Mouse (Mus musculus) limb, embryonic 14.5 days (tissue): ENCODE measurements around the gene Ankrd39. TPM values are rescaled to one million over a fixed set of nuclear protein-coding genes. Genes with fewer than 3 reads are reported as not detected.

ENCODE experiments used
- ATAC-seq: fragments of 200-750 bp; cut with Nextera tagmentation; 2 replicates; pipeline ENCODE4 v1.8.0; 2017; ENCODE audit warnings: low read depth, moderate number of reproducible peaks, moderate TSS enrichment; ENCODE audit not compliant: low FRiP score
- DNase-seq: peaks from one replicate; pipeline ENCODE4 v3.0.0-alpha.2; 2015; ENCODE audit warnings: low spot score
- H3K27ac ChIP-seq: fragments of 300-500 bp; sonication (generic); replicated peaks from 2 replicates; pipeline ENCODE4 v1.5.1; 2014; ENCODE audit warnings: low read depth, mild to moderate bottlenecking, low read length, moderate library complexity, mixed read lengths
- H3K27me3 ChIP-seq: fragments of 300-500 bp; sonication (generic); 2 replicates; pipeline ENCODE4 v1.6.1; 2014; ENCODE audit warnings: low read length, mixed read lengths; ENCODE audit not compliant: control insufficient read depth, insufficient read depth
- H3K36me3 ChIP-seq: fragments of 300-500 bp; sonication (generic); 2 replicates; pipeline ENCODE4 v1.6.1; 2014; ENCODE audit warnings: mild to moderate bottlenecking, low read length, moderate library complexity, mixed read lengths; ENCODE audit not compliant: control insufficient read depth, insufficient read depth
- H3K4me1 ChIP-seq: fragments of 300-500 bp; sonication (generic); 2 replicates; pipeline ENCODE4 v1.6.1; 2014; ENCODE audit warnings: antibody characterized with exemption, low read length, mixed read lengths; ENCODE audit not compliant: control insufficient read depth, insufficient read depth
- H3K4me2 ChIP-seq: fragments of 300-500 bp; sonication (generic); replicated peaks from 2 replicates; pipeline ENCODE4 v1.6.1; 2014; ENCODE audit warnings: low read depth, mild to moderate bottlenecking, low read length, moderate library complexity; ENCODE audit not compliant: severe bottlenecking
- H3K4me3 ChIP-seq: fragments of 300-500 bp; sonication (generic); replicated peaks from 2 replicates; pipeline ENCODE4 v1.5.1; 2014; ENCODE audit warnings: low read length
- H3K9ac ChIP-seq: fragments of 300-500 bp; sonication (generic); 2 replicates; pipeline ENCODE4 v1.6.1; 2014; ENCODE audit warnings: mild to moderate bottlenecking, low read depth, low read length, moderate library complexity; ENCODE audit not compliant: severe bottlenecking
- H3K9me3 ChIP-seq: fragments of 300-500 bp; sonication (generic); 2 replicates; pipeline ENCODE4 v1.6.1; 2016; ENCODE audit warnings: low read length; ENCODE audit not compliant: control insufficient read depth
- POLR2A ChIP-seq: fragments of 200-500 bp; IDR thresholded peaks from 2 replicates; pipeline ENCODE4 v1.8.0; 2012; ENCODE audit warnings: inconsistent platforms, mild to moderate bottlenecking, moderate library complexity, borderline replicate concordance; ENCODE audit not compliant: insufficient read depth, insufficient read length; ENCODE audit errors: extremely low read depth
- WGBS: fragments of 180-500 bp; shearing (Covaris S2); extraction: QIAGEN DNeasy Blood & Tissue Kit; methylation state at CpG from one replicate; pipeline ENCODE4 v1.1.7; 2014; 5-methylcytosine and 5-hydroxymethylcytosine counted together
- polyA plus RNA-seq, 2 experiments: library from polyadenylated mRNA; depleted of rRNA in 1 of 2; stranded (reverse) in 1 of 2; unstranded in 1 of 2; fragments of >200 nt; fragmentation: Nextera tagmentation in 1 of 2; extraction: Ambion mirVana in 1 of 2; gene quantifications; 2 replicates each; pipeline versions ENCODE4 v1.2.1 to v1.2.3; 2012 to 2014

Gene Ankrd39
- polyA plus RNA-seq, 2 experiments, result 22.4 to 22.9 TPM

- ATAC-seq, result no peak
- Histone ChIP-seq H3K4me1 (peaks cover 19% of the 10 kb centered on the region), H3K4me2 (peak overlapping the region; percentile 60), H3K27ac (no peak overlapping the region), H3K9me3 (no peaks in the 10 kb centered on the region), H3K36me3 (peaks cover 39% of the 10 kb centered on the region), H3K9ac (peak overlapping the region; percentile 76; the same call in 1 of the 2 replicates), H3K27me3 (no peaks in the 10 kb centered on the region), H3K4me3 (peak overlapping the region; percentile 69)
- 69% methylated on average over 19 of the region's 19 CpGs for WGBS
- no peak for DNase-seq
- TF ChIP-seq POLR2A, result no peak
Measured at GRCm38 (mm10) chr1:36545845-36546600, 1.2 kb downstream of the Ankrd39 start.

- Histone ChIP-seq H3K9ac (no peak overlapping the region), H3K27me3 (no peaks in the 10 kb centered on the region), H3K4me3 (no peak overlapping the region), H3K4me1 (peaks cover 19% of the 10 kb centered on the region), H3K36me3 (peaks cover 39% of the 10 kb centered on the region), H3K4me2 (no peak overlapping the region), H3K27ac (no peak overlapping the region), H3K9me3 (no peaks in the 10 kb centered on the region)
- no peak for ATAC-seq
- no peak for DNase-seq
- TF ChIP-seq POLR2A, result no peak
- WGBS, result 82% methylated on average over 2 of the region's 2 CpGs
Measured at GRCm38 (mm10) chr1:36545382-36545781, 1.9 kb downstream of the Ankrd39 start.

GRCm38 (mm10) chr1:36542925-36543324 lies 4.3 kb downstream of the Ankrd39 start:
- no peak overlapping the region for H3K9ac ChIP-seq
- peaks cover 40% of the 10 kb centered on the region for H3K36me3 ChIP-seq
- H3K4me2 ChIP-seq, result no peak overlapping the region
- no peak for TF ChIP-seq POLR2A
- H3K4me1 ChIP-seq, result peaks cover 4% of the 10 kb centered on the region; the same call in 1 of the 2 replicates
- 94% methylated on average over 9 of the region's 9 CpGs for WGBS
- no peaks in the 10 kb centered on the region for H3K27me3 ChIP-seq
- H3K27ac ChIP-seq, result no peak overlapping the region
- DNase-seq (no peak), ATAC-seq (no peak)
- H3K4me3 ChIP-seq, result no peak overlapping the region
- H3K9me3 ChIP-seq, result no peaks in the 10 kb centered on the region

GRCm38 (mm10) chr1:36541844-36542243 lies 5.4 kb downstream of the Ankrd39 start:
- 98% methylated on average over 16 of the region's 16 CpGs for WGBS
- Histone ChIP-seq H3K27me3 (no peaks in the 10 kb centered on the region), H3K4me3 (no peak overlapping the region), H3K4me2 (no peak overlapping the region), H3K9ac (no peak overlapping the region), H3K9me3 (no peaks in the 10 kb centered on the region), H3K36me3 (peaks cover 40% of the 10 kb centered on the region), H3K4me1 (no peaks in the 10 kb centered on the region), H3K27ac (no peak overlapping the region)
- ATAC-seq, result no peak
- TF ChIP-seq POLR2A, result no peak
- DNase-seq, result no peak

GRCm38 (mm10) chr1:36540807-36541206 lies 6.4 kb downstream of the Ankrd39 start:
- H3K4me2 ChIP-seq, result no peak overlapping the region
- H3K27ac ChIP-seq, result no peak overlapping the region
- 91% methylated on average over 12 of the region's 12 CpGs for WGBS
- DNase-seq (no peak), ATAC-seq (no peak)
- H3K4me1 ChIP-seq, result no peaks in the 10 kb centered on the region
- no peak overlapping the region for H3K4me3 ChIP-seq
- H3K27me3 ChIP-seq, result no peaks in the 10 kb centered on the region
- H3K9me3 ChIP-seq, result no peaks in the 10 kb centered on the region
- no peak for TF ChIP-seq POLR2A
- peaks cover 40% of the 10 kb centered on the region for H3K36me3 ChIP-seq
- H3K9ac ChIP-seq, result no peak overlapping the region
